ENCODE assay signal across 24 mouse cellular contexts in the genomic region with DNA sequence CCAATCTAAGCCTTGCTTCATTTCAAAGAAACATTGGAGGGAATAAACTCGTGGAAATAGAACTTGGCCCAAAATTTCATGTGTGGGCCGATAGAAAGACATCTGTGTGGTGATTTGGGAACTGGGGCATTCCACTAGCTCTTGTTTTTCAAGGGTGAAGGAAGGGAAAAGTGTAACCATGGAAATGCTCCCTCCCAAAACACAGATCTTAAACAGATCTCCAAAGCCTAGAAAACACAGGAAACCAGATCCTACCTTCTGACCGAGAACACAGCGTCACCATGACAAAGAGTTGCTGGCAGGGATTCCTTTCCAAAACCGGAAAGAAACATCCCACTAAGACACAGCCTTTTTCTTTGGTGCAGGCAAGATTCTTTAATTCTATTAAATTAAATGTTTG. TPM values are rescaled to one million over a fixed set of nuclear protein-coding genes. Genes with fewer than 3 reads are reported as not detected.
DNase-seq lines count a peak whose midpoint lies in the region; ATAC-seq and TF ChIP-seq lines count a peak whose summit lies in the region.
"Had no signal": no experiment of that assay in that cellular context is flagged by ENCODE, and none has a peak within 500 bp of the region (broad histone marks: within the 10 kb centered on the region; RNA-seq: fewer than 3 reads in every experiment).

No protein-coding gene starts in this region.

- no peak overlapping the region for H3K4me3 ChIP-seq in lung, postnatal 0 days (ENCODE audit: low read depth, low read length)
- H3K4me3 ChIP-seq: embryonic facial prominence, embryonic 13.5 days; heart, embryonic 13.5 days; limb, embryonic 10.5 days; liver, embryonic 12.5 days; neural tube, embryonic 13.5 days; stomach, embryonic 15.5 days had no signal

- H3K36me3 ChIP-seq in lung, postnatal 0 days (ENCODE audit: insufficient read depth, low read length) = no peaks in the 10 kb centered on the region
- H3K36me3 ChIP-seq: embryonic facial prominence, embryonic 13.5 days; G1E; heart, embryonic 13.5 days; limb, embryonic 10.5 days; liver, embryonic 12.5 days; neural tube, embryonic 13.5 days; stomach, embryonic 15.5 days had no signal

- H3K4me1 ChIP-seq in lung, postnatal 0 days (ENCODE audit: insufficient read depth, low read depth, low read length) = no peaks in the 10 kb centered on the region
- H3K4me1 ChIP-seq: embryonic facial prominence, embryonic 13.5 days; heart, embryonic 13.5 days; limb, embryonic 10.5 days; neural tube, embryonic 13.5 days; stomach, embryonic 15.5 days had no signal

- no peak overlapping the region for H3K9ac ChIP-seq in lung, postnatal 0 days (replicated peaks; ENCODE audit: low read depth)
- H3K9ac ChIP-seq: embryonic facial prominence, embryonic 13.5 days; heart, embryonic 13.5 days; liver, embryonic 12.5 days; lung, embryonic 14.5 days; neural tube, embryonic 13.5 days; stomach, embryonic 15.5 days had no signal

- no peaks in the 10 kb centered on the region for H3K27me3 ChIP-seq in lung, postnatal 0 days (replicated peaks; ENCODE audit: insufficient read depth, low read length)
- H3K27me3 ChIP-seq: embryonic facial prominence, embryonic 13.5 days; heart, embryonic 13.5 days; liver, embryonic 12.5 days; neural tube, embryonic 13.5 days; stomach, embryonic 15.5 days had no signal

- intact Hi-C loops in left cerebral cortex, postnatal 25 days (cut with DNase I) = no loop called here

- no peak overlapping the region for H3K4me2 ChIP-seq in lung, postnatal 0 days (replicated peaks; ENCODE audit: low read depth, low read length)
- H3K4me2 ChIP-seq: embryonic facial prominence, embryonic 13.5 days; heart, embryonic 13.5 days; liver, embryonic 12.5 days; lung, embryonic 14.5 days; midbrain, embryonic 11.5 days; neural tube, embryonic 13.5 days; stomach, embryonic 15.5 days had no signal

- H3K9me3 ChIP-seq in lung, postnatal 0 days (ENCODE audit: low read length) = peaks cover 9% of the 10 kb centered on the region
- H3K9me3 ChIP-seq: stomach, embryonic 15.5 days had no signal

- peak; percentile 40 to 44 for DNase-seq in right cerebral cortex, adult 2 months (ENCODE audit: low spot score in 2 of 2)
- no peak for DNase-seq in right cerebral cortex, postnatal 4 days
- peak; percentile 17 to 31 for DNase-seq in layer of hippocampus, adult 8-10 months (ENCODE audit: low spot score in 2 of 2)
- peak; percentile 38 to 92 for DNase-seq in left cerebral cortex, postnatal 25 days (ENCODE audit: low spot score in 2 of 2)
- no peak for DNase-seq in lung, postnatal 0 days (ENCODE audit: low spot score)
- no peak for DNase-seq in testis, postnatal 10 days (ENCODE audit: low spot score)
- DNase-seq in yolk sac, embryonic 10.5 days (ENCODE audit: low spot score) = no peak
- DNase-seq: adrenal gland, postnatal 10 days; cerebellum, adult 2 months; heart, adult 11 months; heart, postnatal 36 days; kidney, postnatal 14 days; lung, embryonic 14.5 days had no signal

- 69% methylated on average over 5 of the region's 5 CpGs for WGBS in lung, postnatal 0 days

- H3K27ac ChIP-seq in lung, postnatal 0 days (ENCODE audit: low read length) = no peak overlapping the region
- H3K27ac ChIP-seq: embryonic facial prominence, embryonic 13.5 days; heart, embryonic 13.5 days; limb, embryonic 10.5 days; liver, embryonic 12.5 days; macrophage; neural tube, embryonic 13.5 days; stomach, embryonic 15.5 days had no signal

- no peak for TF ChIP-seq EP300 in lung, postnatal 0 days (IDR thresholded peaks at IDR 0.05)

- ATAC-seq in lung, postnatal 0 days = no peak
- ATAC-seq: hindbrain, embryonic 16.5 days; intestine, postnatal 0 days; liver, embryonic 12.5 days had no signal

- TF ChIP-seq CTCF in lung, postnatal 0 days (IDR thresholded peaks at IDR 0.05) = no peak

RNA-seq across cellular contexts. Expression of a gene that starts 15.7 kb away (rescaled TPM):
- 100 to 1,000 TPM in 1 of 4 experiments, 10 to 100 TPM in 3; 79.9 to 103 (median 87.0) TPM for total RNA-seq in layer of hippocampus, adult 8-10 months (2022)
- 10 to 100 TPM; 80.3 to 89.6 TPM for total RNA-seq in left cerebral cortex, postnatal 25 days (2021)
- polyA plus RNA-seq in lung, postnatal 0 days (2015; fragmentation: Nextera tagmentation; extraction: Ambion mirVana) = 61.9 and 63.5 TPM in 2 replicates

Comparison
In these comparisons a context has a peak if more than half of its experiments do, and no peak if none do; other contexts are left out.
1. DNase-seq: peak in right cerebral cortex, adult 2 months (2 of 2), layer of hippocampus, adult 8-10 months (2 of 2) and left cerebral cortex, postnatal 25 days (2 of 2); none in right cerebral cortex, postnatal 4 days (single experiment), lung, postnatal 0 days (single experiment), testis, postnatal 10 days (single experiment) and yolk sac, embryonic 10.5 days (single experiment).